Mouse (Mus musculus) brain, embryonic 14.5 days (tissue): ENCODE data around the gene Nabp2.

ENCODE experiments used
- CTCF ChIP-seq: fragments of 200-500 bp; IDR thresholded peaks from 2 replicates; pipeline ENCODE4 v1.5.1; 2012; ENCODE audit warnings: inconsistent platforms, mild to moderate bottlenecking, moderate library complexity, borderline replicate concordance; ENCODE audit not compliant: insufficient read depth, insufficient read length; ENCODE audit errors: extremely low read depth
- POLR2A ChIP-seq: fragments of 200-500 bp; IDR thresholded peaks from 2 replicates; pipeline ENCODE4 v1.6.1; 2012; ENCODE audit warnings: mild to moderate bottlenecking, inconsistent platforms, borderline replicate concordance; ENCODE audit not compliant: poor library complexity, insufficient read depth, insufficient read length, severe bottlenecking; ENCODE audit errors: extremely low read depth

DNA sequence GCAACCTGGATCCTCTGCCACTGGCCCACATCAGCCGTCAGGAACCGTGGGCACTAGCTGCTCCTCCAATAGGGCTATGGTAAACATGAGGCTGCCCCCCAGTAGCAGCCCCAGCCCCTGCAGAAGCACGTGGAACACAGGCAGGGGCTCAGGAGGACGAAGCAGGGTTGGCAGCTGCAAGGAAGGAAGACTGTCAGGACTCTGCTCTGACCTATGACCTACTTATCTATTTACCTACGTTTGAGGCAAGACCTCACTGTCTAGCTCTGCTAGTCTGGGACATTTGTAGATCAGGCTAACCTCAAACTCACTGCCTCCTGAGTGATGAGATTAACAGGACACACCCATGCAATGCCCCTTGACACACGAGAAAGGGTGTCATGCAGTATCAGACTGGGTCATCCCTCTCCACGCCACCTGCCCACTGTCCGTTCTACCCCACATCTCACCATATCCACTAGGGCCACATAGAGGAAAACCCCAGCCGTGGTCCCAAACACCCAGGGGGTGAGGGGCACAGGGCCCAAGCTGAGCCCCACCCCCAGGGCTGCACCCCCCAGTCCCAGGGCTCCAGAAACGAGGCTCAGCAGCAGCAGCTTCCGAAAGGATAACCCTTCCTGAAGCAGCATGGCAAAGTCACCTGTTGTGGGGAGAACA lies 15.1 kb downstream of the Nabp2 start:
- no peak for TF ChIP-seq CTCF
- no peak for TF ChIP-seq POLR2A
